Mouse (Mus musculus) E14TG2a.4 (cell line): ENCODE measurements around the gene Dgat2.

ENCODE experiments used
- H3K27me3 ChIP-seq: 2 replicates; pipeline ENCODE4 v1.6.1; 2014; ENCODE audit warnings: low read length, control low read depth; ENCODE audit not compliant: insufficient read depth
- H3K36me3 ChIP-seq: 2 replicates; pipeline ENCODE4 v1.6.1; 2014; ENCODE audit warnings: low read length, control low read depth; ENCODE audit not compliant: insufficient read depth
- H3K4me1 ChIP-seq: replicated peaks from 2 replicates; pipeline ENCODE4 v1.6.1; 2014; ENCODE audit warnings: low read depth, low read length, control low read depth
- H3K4me3 ChIP-seq: replicated peaks from 2 replicates; pipeline ENCODE4 v1.5.1; 2014; ENCODE audit warnings: mild to moderate bottlenecking, low read length
- H3K9me3 ChIP-seq: 2 replicates; pipeline ENCODE4 v1.6.1; 2014; ENCODE audit warnings: low read length, control low read depth
- CTCF ChIP-seq: conservative IDR thresholded peaks from 2 replicates; pipeline ENCODE4 v1.5.1; 2014; ENCODE audit warnings: low read length
- NANOG ChIP-seq: IDR thresholded peaks from 2 replicates; pipeline ENCODE4 v1.6.1; 2014; ENCODE audit warnings: borderline replicate concordance, low read length, mixed read lengths
- POU5F1 ChIP-seq: IDR thresholded peaks from 2 replicates; pipeline ENCODE4 v1.6.1; 2014; ENCODE audit warnings: low read length, borderline replicate concordance

The Dgat2 gene

GRCm38 (mm10) chr7:99166159-99166558 lies 16.4 kb downstream of the Dgat2 start:
- Histone ChIP-seq H3K9me3 (no peaks in the 10 kb centered on the region), H3K36me3 (no peaks in the 10 kb centered on the region), H3K27me3 (peaks cover 7% of the 10 kb centered on the region), H3K4me3 (no peak overlapping the region), H3K4me1 (peaks cover 9% of the 10 kb centered on the region)
- TF ChIP-seq NANOG (no peak), POU5F1 (no peak), CTCF (no peak)

GRCm38 (mm10) chr7:99164873-99165410 lies 17.6 kb downstream of the Dgat2 start:
- Histone ChIP-seq H3K9me3 (no peaks in the 10 kb centered on the region), H3K4me3 (no peak overlapping the region), H3K4me1 (0 out of 2 replicates have a peak, but pooled peaks cover 2% of the 10 kb centered on the region), H3K36me3 (no peaks in the 10 kb centered on the region), H3K27me3 (peaks cover 7% of the 10 kb centered on the region)
- TF ChIP-seq NANOG (no peak), CTCF (no peak), POU5F1 (no peak)

- Histone ChIP-seq H3K4me3 (no peak overlapping the region), H3K9me3 (no peaks in the 10 kb centered on the region), H3K4me1 (0 out of 2 replicates have a peak, but pooled peaks cover 2% of the 10 kb centered on the region), H3K36me3 (no peaks in the 10 kb centered on the region), H3K27me3 (peaks cover 10% of the 10 kb centered on the region; the same call in 1 of the 2 replicates)
- TF ChIP-seq CTCF (no peak), POU5F1 (no peak), NANOG (no peak)
Measured at GRCm38 (mm10) chr7:99162462-99162861, 20.1 kb downstream of the Dgat2 start.

- Histone ChIP-seq H3K4me1 (0 out of 2 replicates have a peak, but pooled peaks cover 2% of the 10 kb centered on the region), H3K9me3 (no peaks in the 10 kb centered on the region), H3K36me3 (no peaks in the 10 kb centered on the region), H3K4me3 (no peak overlapping the region), H3K27me3 (peaks cover 10% of the 10 kb centered on the region; the same call in 1 of the 2 replicates)
- no peak for TF ChIP-seq NANOG
- no peak for TF ChIP-seq CTCF
- TF ChIP-seq POU5F1 = no peak
Measured at GRCm38 (mm10) chr7:99161961-99162360, 20.6 kb downstream of the Dgat2 start.

GRCm38 (mm10) chr7:99161529-99161928 lies 21.0 kb downstream of the Dgat2 start:
- TF ChIP-seq CTCF (no peak), NANOG (no peak)
- no peaks in the 10 kb centered on the region for H3K9me3 ChIP-seq

GRCm38 (mm10) chr7:99160995-99161394 lies 21.5 kb downstream of the Dgat2 start:
- Histone ChIP-seq H3K4me3 (no peak overlapping the region), H3K36me3 (0 out of 2 replicates have a peak, but pooled peaks cover 2% of the 10 kb centered on the region)

More at GRCm38 (mm10) chr7:99161529-99161928, 21.0 kb downstream of the Dgat2 start:
- Histone ChIP-seq H3K27me3 (peaks cover 10% of the 10 kb centered on the region), H3K36me3 (0 out of 2 replicates have a peak, but pooled peaks cover 2% of the 10 kb centered on the region), H3K4me1 (0 out of 2 replicates have a peak, but pooled peaks cover 2% of the 10 kb centered on the region), H3K4me3 (no peak overlapping the region)

GRCm38 (mm10) chr7:99159446-99159845 lies 23.1 kb downstream of the Dgat2 start:
- Histone ChIP-seq H3K9me3 (no peaks in the 10 kb centered on the region), H3K36me3 (0 out of 2 replicates have a peak, but pooled peaks cover 2% of the 10 kb centered on the region), H3K27me3 (peaks cover 3% of the 10 kb centered on the region; the same call in 1 of the 2 replicates), H3K4me3 (no peak overlapping the region), H3K4me1 (peaks cover 9% of the 10 kb centered on the region)
- TF ChIP-seq CTCF (no peak), POU5F1 (no peak), NANOG (no peak)

More at GRCm38 (mm10) chr7:99160995-99161394, 21.5 kb downstream of the Dgat2 start:
- TF ChIP-seq POU5F1 (no peak), NANOG (no peak), CTCF (no peak)
- Histone ChIP-seq H3K9me3 (no peaks in the 10 kb centered on the region), H3K27me3 (peaks cover 10% of the 10 kb centered on the region), H3K4me1 (0 out of 2 replicates have a peak, but pooled peaks cover 2% of the 10 kb centered on the region)

- peaks cover 10% of the 10 kb centered on the region for H3K4me1 ChIP-seq
- TF ChIP-seq CTCF = no peak
- TF ChIP-seq POU5F1 = no peak
- TF ChIP-seq NANOG = no peak
- H3K27me3 ChIP-seq = peaks cover 5% of the 10 kb centered on the region; the same call in 1 of the 2 replicates
- H3K9me3 ChIP-seq = no peaks in the 10 kb centered on the region
- no peak overlapping the region for H3K4me3 ChIP-seq
- 0 out of 2 replicates have a peak, but pooled peaks cover 2% of the 10 kb centered on the region for H3K36me3 ChIP-seq
Measured at GRCm38 (mm10) chr7:99158904-99159303, 23.6 kb downstream of the Dgat2 start.

- peaks cover 7% of the 10 kb centered on the region; the same call in 1 of the 2 replicates for H3K27me3 ChIP-seq
- H3K4me1 ChIP-seq = peaks cover 10% of the 10 kb centered on the region
- 0 out of 2 replicates have a peak, but pooled peaks cover 2% of the 10 kb centered on the region for H3K36me3 ChIP-seq
- TF ChIP-seq NANOG (no peak), POU5F1 (no peak), CTCF (no peak)
- no peak overlapping the region for H3K4me3 ChIP-seq
- no peaks in the 10 kb centered on the region for H3K9me3 ChIP-seq
Measured at GRCm38 (mm10) chr7:99158011-99158410, 24.5 kb downstream of the Dgat2 start.
